9 mouse cellular contexts compared by ENCODE assay signal in genomic region chr9:71831756-71832699, GRCm38 (mm10).
A peak's percentile ranks its signal among the peaks of the same experiment; 100 is the strongest.
DNase-seq lines count a peak whose midpoint lies in the region; ATAC-seq and TF ChIP-seq lines count a peak whose summit lies in the region.
"Had no signal": no experiment of that assay in that cellular context is flagged by ENCODE, and none has a peak within 500 bp of the region (broad histone marks: within the 10 kb centered on the region; RNA-seq: fewer than 3 reads in every experiment).

No protein-coding gene starts in this region.

- TF ChIP-seq POLR2A in myocyte (IDR thresholded peaks at IDR 0.05; ENCODE audit: insufficient read length, low read depth), result no peak

- ATAC-seq in hindbrain, embryonic 14.5 days (ENCODE audit: low FRiP score), result no peak
- peak; percentile 60; the same call in 1 of the 2 replicates for ATAC-seq in embryonic facial prominence, embryonic 14.5 days (ENCODE audit: low read depth)

- H3K9ac ChIP-seq in hindbrain, embryonic 14.5 days, result no peak overlapping the region
- no peak overlapping the region for H3K9ac ChIP-seq in embryonic facial prominence, embryonic 14.5 days (ENCODE audit: low read depth, low read length)
- H3K9ac ChIP-seq: embryonic facial prominence, embryonic 15.5 days had no signal

- H3K27me3 ChIP-seq in hindbrain, embryonic 10.5 days (ENCODE audit: insufficient read depth, poor library complexity, severe bottlenecking), result no peaks in the 10 kb centered on the region
- H3K27me3 ChIP-seq in hindbrain, embryonic 14.5 days (ENCODE audit: control insufficient read depth, insufficient read depth, low read length), result no peaks in the 10 kb centered on the region
- H3K27me3 ChIP-seq in embryonic facial prominence, embryonic 14.5 days (replicated peaks; ENCODE audit: control insufficient read depth, insufficient read depth, low read length), result no peaks in the 10 kb centered on the region
- no peaks in the 10 kb centered on the region for H3K27me3 ChIP-seq in limb, embryonic 10.5 days (ENCODE audit: low read depth, poor library complexity, severe bottlenecking)
- no peaks in the 10 kb centered on the region for H3K27me3 ChIP-seq in myocyte (ENCODE audit: control insufficient read depth, insufficient read depth, insufficient read length)
- H3K27me3 ChIP-seq: embryonic facial prominence, embryonic 15.5 days had no signal

- DNase-seq in hindbrain, embryonic 10.5 days (ENCODE audit: low spot score), result peak; percentile 69
- no peak for DNase-seq in hindbrain, embryonic 14.5 days (ENCODE audit: low spot score)
- DNase-seq in adrenal gland, postnatal 4 days (ENCODE audit: low spot score in 2 of 2), result peak; percentile 33 to 43
- DNase-seq in embryonic facial prominence, embryonic 14.5 days (ENCODE audit: low spot score), result peak; percentile 20
- DNase-seq in heart, postnatal 4 days, result peak; percentile 88
- DNase-seq in limb, embryonic 10.5 days (ENCODE audit: low spot score), result peak; percentile 82
- peak; percentile 31 to 40 for DNase-seq in thymus, adult 18-20 months

- peak overlapping the region; percentile 50 for H3K27ac ChIP-seq in hindbrain, embryonic 10.5 days
- H3K27ac ChIP-seq in hindbrain, embryonic 14.5 days, result no peak overlapping the region
- H3K27ac ChIP-seq in embryonic facial prominence, embryonic 14.5 days (replicated peaks; ENCODE audit: low read depth, low read length), result no peak overlapping the region
- no peak overlapping the region; the same call in 1 of the 2 replicates for H3K27ac ChIP-seq in limb, embryonic 10.5 days
- H3K27ac ChIP-seq: embryonic facial prominence, embryonic 15.5 days had no signal

- H3K4me3 ChIP-seq in hindbrain, embryonic 10.5 days, result no peak overlapping the region
- H3K4me3 ChIP-seq in hindbrain, embryonic 14.5 days (replicated peaks; ENCODE audit: low read length), result no peak overlapping the region
- no peak overlapping the region for H3K4me3 ChIP-seq in embryonic facial prominence, embryonic 14.5 days (ENCODE audit: low read depth, low read length)
- no peak overlapping the region for H3K4me3 ChIP-seq in limb, embryonic 10.5 days
- no peak overlapping the region for H3K4me3 ChIP-seq in myocyte
- H3K4me3 ChIP-seq: embryonic facial prominence, embryonic 15.5 days had no signal

- WGBS in hindbrain, embryonic 10.5 days, result 40% methylated on average over 26 of the region's 26 CpGs
- WGBS in hindbrain, embryonic 14.5 days, result 46% methylated on average over 26 of the region's 26 CpGs
- WGBS in embryonic facial prominence, embryonic 14.5 days, result 47% methylated on average over 26 of the region's 26 CpGs
- 52% methylated on average over 26 of the region's 26 CpGs for WGBS in limb, embryonic 10.5 days

- no peak overlapping the region for H3K4me2 ChIP-seq in hindbrain, embryonic 14.5 days (replicated peaks)
- peak overlapping the region; percentile 21; the same call in 1 of the 2 replicates for H3K4me2 ChIP-seq in embryonic facial prominence, embryonic 14.5 days (ENCODE audit: low read depth, low read length)
- H3K4me2 ChIP-seq in myocyte (ENCODE audit: low read depth), result no peak overlapping the region
- H3K4me2 ChIP-seq: embryonic facial prominence, embryonic 15.5 days had no signal

- H3K79me2 ChIP-seq in myocyte (ENCODE audit: control insufficient read depth, insufficient read depth), result no peaks in the 10 kb centered on the region

- no peaks in the 10 kb centered on the region for H3K9me3 ChIP-seq in hindbrain, embryonic 10.5 days
- H3K9me3 ChIP-seq in hindbrain, embryonic 14.5 days (ENCODE audit: control insufficient read depth, low read length), result no peaks in the 10 kb centered on the region
- no peaks in the 10 kb centered on the region for H3K9me3 ChIP-seq in embryonic facial prominence, embryonic 14.5 days (ENCODE audit: control insufficient read depth, low read length)
- H3K9me3 ChIP-seq in limb, embryonic 10.5 days (replicated peaks), result no peaks in the 10 kb centered on the region
- H3K9me3 ChIP-seq: embryonic facial prominence, embryonic 15.5 days had no signal

- no peak overlapping the region for H3ac ChIP-seq in myocyte (ENCODE audit: control insufficient read depth, insufficient read length)

- no peaks in the 10 kb centered on the region for H3K36me3 ChIP-seq in hindbrain, embryonic 10.5 days
- no peaks in the 10 kb centered on the region for H3K36me3 ChIP-seq in hindbrain, embryonic 14.5 days (replicated peaks; ENCODE audit: control insufficient read depth, insufficient read depth)
- H3K36me3 ChIP-seq in embryonic facial prominence, embryonic 14.5 days (ENCODE audit: control insufficient read depth, insufficient read depth, low read length), result no peaks in the 10 kb centered on the region
- no peaks in the 10 kb centered on the region for H3K36me3 ChIP-seq in limb, embryonic 10.5 days
- H3K36me3 ChIP-seq in myocyte (ENCODE audit: control insufficient read depth, insufficient read depth), result no peaks in the 10 kb centered on the region
- H3K36me3 ChIP-seq: embryonic facial prominence, embryonic 15.5 days had no signal

- peaks cover 47% of the 10 kb centered on the region for H3K4me1 ChIP-seq in hindbrain, embryonic 10.5 days (replicated peaks)
- H3K4me1 ChIP-seq in hindbrain, embryonic 14.5 days (replicated peaks; ENCODE audit: control insufficient read depth, insufficient read depth, low read length), result no peaks in the 10 kb centered on the region
- H3K4me1 ChIP-seq in embryonic facial prominence, embryonic 14.5 days (ENCODE audit: control insufficient read depth, insufficient read depth, low read length), result no peaks in the 10 kb centered on the region
- peaks cover 29% of the 10 kb centered on the region for H3K4me1 ChIP-seq in limb, embryonic 10.5 days

TF ChIP-seq in myocyte, 11 proteins besides CTCF, POLR2A, EP300 and RAD21:
- TF ChIP-seq CEBPB (IDR thresholded peaks at IDR 0.05; ENCODE audit: insufficient read depth, poor library complexity, severe bottlenecking) (peak; percentile 55; the same call in 1 of the 2 replicates), TCF3 (IDR thresholded peaks at IDR 0.05; ENCODE audit: insufficient read length, low read depth) (no peak)
